Mouse (Mus musculus): ENCODE measurements at regions not wholly inside any gene's neighbourhood (a gene's known extent, or its start where the extent isn't known, plus 50 kb on each side); places are given as distances from the start of the nearest gene placed in this dataset.

- TF ChIP-seq EP300 (optimal IDR thresholded peaks at IDR 0.05) (no peak), CTCF (IDR thresholded peaks at IDR 0.05; ENCODE audit: low read depth) (no peak)
Measured at GRCm38 (mm10) chr15:36338766-36339165, 668.8 kb downstream of the Zfp706 start.
